Mouse (Mus musculus) midbrain, embryonic 13.5 days (tissue): ENCODE measurements around the gene Sh3rf3. TPM values are rescaled to one million over a fixed set of nuclear protein-coding genes. Genes with fewer than 3 reads are reported as not detected.
A peak's percentile ranks its signal among the peaks of the same experiment; 100 is the strongest.

Experiments used
- ATAC-seq: fragments of 200-750 bp; cut with Nextera tagmentation; 2 replicates; pipeline ENCODE4 v1.8.0; 2017; ENCODE audit warnings: mild to moderate bottlenecking, moderate TSS enrichment, moderate library complexity
- H3K27ac ChIP-seq: fragments of 300-500 bp; sonication (generic); 2 replicates; pipeline ENCODE4 v1.5.1; 2015; ENCODE audit warnings: inconsistent platforms, mild to moderate bottlenecking, moderate library complexity
- H3K27me3 ChIP-seq: fragments of 300-500 bp; sonication (generic); 2 replicates; pipeline ENCODE4 v1.6.1; 2015; ENCODE audit warnings: mild to moderate bottlenecking, inconsistent platforms
- H3K36me3 ChIP-seq: fragments of 300-500 bp; sonication (generic); 2 replicates; pipeline ENCODE4 v1.6.1; 2015; ENCODE audit warnings: mild to moderate bottlenecking, inconsistent platforms
- H3K4me1 ChIP-seq: fragments of 300-500 bp; sonication (generic); replicated peaks from 2 replicates; pipeline ENCODE4 v1.6.1; 2015; ENCODE audit warnings: inconsistent platforms
- H3K4me2 ChIP-seq: fragments of 300-500 bp; sonication (generic); replicated peaks from 2 replicates; pipeline ENCODE4 v1.6.1; 2015; ENCODE audit warnings: moderate library complexity, mild to moderate bottlenecking, inconsistent platforms
- H3K4me3 ChIP-seq: fragments of 300-500 bp; sonication (generic); replicated peaks from 2 replicates; pipeline ENCODE4 v1.5.1; 2015; ENCODE audit warnings: mild to moderate bottlenecking, inconsistent platforms
- H3K9ac ChIP-seq: fragments of 300-500 bp; sonication (generic); replicated peaks from 2 replicates; pipeline ENCODE4 v1.6.1; 2015; ENCODE audit warnings: mild to moderate bottlenecking, inconsistent platforms
- H3K9me3 ChIP-seq: fragments of 300-500 bp; sonication (generic); 2 replicates; pipeline ENCODE4 v1.6.1; 2016; ENCODE audit warnings: mild to moderate bottlenecking, inconsistent platforms
- WGBS: fragments of 180-500 bp; shearing (Covaris S2); methylation state at CpG from one replicate; pipeline ENCODE4 v1.1.7; 2015; 5-methylcytosine and 5-hydroxymethylcytosine counted together
- polyA plus RNA-seq: library from polyadenylated mRNA; unstranded; fragments of >200 nt; fragmentation: Nextera tagmentation; extraction: Ambion mirVana; gene quantifications from 2 replicates; pipeline ENCODE4 v1.2.1, GENCODE M21; 2015

Sh3rf3 gene
- 1.6 and 2.1 TPM in 2 replicates for polyA plus RNA-seq

DNA sequence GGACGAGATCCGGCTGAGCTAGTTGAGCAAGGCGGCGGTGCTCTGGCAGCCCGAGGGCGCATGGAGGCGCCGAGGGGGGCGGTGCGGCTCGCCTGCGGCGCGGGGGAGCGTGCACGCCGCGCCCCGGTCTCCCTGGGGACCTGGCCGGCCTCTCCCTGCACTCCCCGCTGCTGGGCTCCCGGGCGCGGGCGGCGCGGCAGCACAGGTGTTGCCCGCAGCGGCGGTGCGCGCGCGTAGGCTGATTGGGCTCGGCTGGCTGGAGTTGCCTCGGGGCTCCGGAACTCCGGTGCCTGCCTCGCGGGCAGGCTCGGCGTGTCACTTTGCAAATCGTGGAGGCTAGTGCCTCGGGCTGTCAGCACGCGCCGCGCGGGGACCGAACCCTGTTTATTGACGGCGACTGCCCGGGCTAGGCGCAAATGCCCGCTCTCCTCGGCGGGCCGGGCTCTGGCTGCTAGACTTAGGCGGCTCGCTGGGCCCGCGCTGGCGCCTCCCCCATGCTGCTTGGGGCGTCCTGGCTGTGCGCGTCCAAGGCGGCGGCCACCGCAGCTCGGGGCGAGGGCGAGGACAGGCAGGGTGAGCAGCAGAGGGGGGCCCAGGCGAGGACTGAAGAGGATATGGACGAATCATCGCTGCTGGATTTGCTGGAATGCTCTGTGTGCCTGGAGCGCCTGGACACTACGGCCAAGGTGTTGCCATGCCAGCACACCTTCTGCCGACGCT, at the start of gene Sh3rf3:
TSS of gene Sh3rf3 (plus strand) at position 279 of the 720 bp plus-strand sequence.
- H3K9ac ChIP-seq, result peak within 1 kb of the TSS; percentile 72
- H3K4me3 ChIP-seq, result peak within 1 kb of the TSS; percentile 67
- H3K4me1 ChIP-seq, result peaks cover 21% of the 10 kb centered on the region

DNA sequence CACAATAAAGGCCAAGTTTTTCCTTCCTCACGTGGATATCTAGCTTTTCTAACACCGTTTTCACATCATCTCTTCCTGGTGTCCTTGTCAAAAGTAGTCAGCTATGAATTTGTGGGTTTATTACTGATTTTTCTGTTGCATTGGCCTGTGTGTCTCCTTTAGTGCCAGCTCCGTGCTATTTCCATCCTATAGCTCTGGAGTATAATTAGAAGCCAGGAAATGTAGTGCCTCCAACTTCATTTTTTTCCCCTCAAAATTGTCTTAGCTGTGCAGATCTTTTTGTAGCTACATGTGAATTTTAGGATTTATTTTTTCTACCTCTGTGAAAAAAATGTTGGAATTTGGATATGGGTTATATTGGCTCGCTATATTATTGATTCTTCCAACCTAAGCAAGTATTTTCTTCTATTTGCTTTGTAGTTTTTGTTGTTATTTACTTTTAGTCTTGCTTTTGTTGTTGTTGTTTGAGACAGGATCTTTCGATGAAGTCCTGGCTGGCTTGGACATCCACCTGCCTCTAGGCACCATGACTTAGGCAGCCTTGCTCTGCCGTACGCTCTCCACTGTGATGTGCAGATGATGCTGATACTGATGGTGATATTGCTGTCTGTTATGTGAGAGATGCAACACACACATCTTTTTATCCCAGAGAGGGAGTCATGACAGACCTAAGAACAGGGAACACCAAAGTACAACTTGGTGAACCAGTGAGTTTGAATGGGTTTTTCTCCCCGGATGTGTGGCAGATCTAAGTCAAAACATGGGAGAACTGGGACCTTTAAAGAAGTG, 24.5 kb upstream of the Sh3rf3 start:
- no peak for ATAC-seq
- Histone ChIP-seq H3K27ac (no peak overlapping the region), H3K4me3 (no peak overlapping the region), H3K36me3 (no peaks in the 10 kb centered on the region), H3K4me2 (no peak overlapping the region), H3K4me1 (no peaks in the 10 kb centered on the region), H3K27me3 (no peaks in the 10 kb centered on the region), H3K9me3 (no peaks in the 10 kb centered on the region), H3K9ac (no peak overlapping the region)
- 89% methylated on average over 8 of the region's 8 CpGs for WGBS

More for the DNA sequence above, at the start of gene Sh3rf3:
- Histone ChIP-seq H3K27ac (no peak within 1 kb of the TSS), H3K27me3 (peaks cover 45% of the 10 kb centered on the region), H3K36me3 (no peaks in the 10 kb centered on the region), H3K9me3 (no peaks in the 10 kb centered on the region), H3K4me2 (peak within 1 kb of the TSS; percentile 100)
- ATAC-seq, result peak; percentile 62
- WGBS, result under 1% methylated on average over 79 of the region's 79 CpGs

GRCm38 (mm10) chr10:58797555-58797954, 15.6 kb upstream of the Sh3rf3 start:
- Histone ChIP-seq H3K4me1 (no peaks in the 10 kb centered on the region), H3K9me3 (no peaks in the 10 kb centered on the region), H3K27ac (no peak overlapping the region), H3K36me3 (no peaks in the 10 kb centered on the region), H3K4me3 (no peak overlapping the region), H3K4me2 (no peak overlapping the region), H3K27me3 (no peaks in the 10 kb centered on the region), H3K9ac (no peak overlapping the region)
- ATAC-seq, result no peak
- 92% methylated on average over 8 of the region's 8 CpGs for WGBS

DNA sequence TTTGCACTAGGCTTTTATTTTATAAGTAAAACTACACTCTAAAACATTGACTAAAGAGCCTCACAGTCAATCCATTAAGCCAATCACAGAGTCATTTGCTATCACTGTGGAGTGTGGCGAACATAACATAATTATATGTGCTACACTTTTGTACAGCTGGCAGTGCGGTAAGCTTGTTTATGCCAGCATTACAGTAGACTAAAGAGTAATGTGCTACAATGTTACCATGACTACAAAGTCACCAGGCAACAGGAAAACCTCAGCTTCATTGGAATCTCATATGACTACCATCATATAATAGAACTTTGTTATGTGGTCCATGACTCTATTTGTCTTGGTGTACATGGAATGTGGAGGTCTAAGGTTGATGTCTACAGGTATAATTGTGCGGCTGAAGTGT, 15.0 kb upstream of the Sh3rf3 start:
- Histone ChIP-seq H3K4me3 (no peak overlapping the region), H3K27ac (no peak overlapping the region), H3K4me1 (no peaks in the 10 kb centered on the region), H3K4me2 (no peak overlapping the region), H3K36me3 (no peaks in the 10 kb centered on the region), H3K27me3 (no peaks in the 10 kb centered on the region), H3K9ac (no peak overlapping the region), H3K9me3 (no peaks in the 10 kb centered on the region)
- ATAC-seq, result no peak
- 91% methylated on average over 3 of the region's 3 CpGs for WGBS

- Histone ChIP-seq H3K27ac (0 out of 2 replicates have a peak overlapping the region, but pooled peaks have one; percentile 3), H3K4me1 (no peaks in the 10 kb centered on the region), H3K9me3 (no peaks in the 10 kb centered on the region), H3K4me2 (peak overlapping the region; percentile 17), H3K9ac (no peak overlapping the region), H3K27me3 (peaks cover 4% of the 10 kb centered on the region; the same call in 1 of the 2 replicates), H3K36me3 (no peaks in the 10 kb centered on the region), H3K4me3 (no peak overlapping the region)
- WGBS, result 51% methylated on average over 21 of the region's 21 CpGs
- peak; percentile 70; the same call in 1 of the 2 replicates for ATAC-seq
Observed at GRCm38 (mm10) chr10:58800996-58801433, 12.1 kb upstream of the Sh3rf3 start.

DNA sequence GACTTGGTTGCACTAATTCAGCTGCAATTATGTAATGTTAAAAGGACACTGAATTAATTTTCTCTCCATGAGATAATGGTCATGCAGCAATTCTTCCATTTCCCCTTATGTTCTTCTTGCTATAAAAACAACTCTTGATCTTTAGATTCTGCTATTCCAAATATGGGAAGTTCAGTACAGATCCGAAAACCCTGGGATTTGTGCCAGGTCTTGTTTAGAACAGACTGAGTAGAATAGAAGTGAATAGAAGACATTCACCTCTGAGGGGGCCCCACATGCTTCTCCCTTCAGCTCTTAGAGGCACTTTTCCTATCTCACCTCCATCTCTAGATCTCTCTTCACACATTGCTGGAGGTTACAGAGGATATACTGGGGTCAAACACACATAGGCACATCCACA, 10.8 kb upstream of the Sh3rf3 start:
- 86% methylated on average over 1 of the region's 1 CpGs for WGBS
- no peaks in the 10 kb centered on the region for H3K4me1 ChIP-seq
- ATAC-seq, result no peak
- no peaks in the 10 kb centered on the region for H3K36me3 ChIP-seq
- H3K4me2 ChIP-seq, result no peak overlapping the region
- peaks cover 4% of the 10 kb centered on the region; the same call in 1 of the 2 replicates for H3K27me3 ChIP-seq
- no peak overlapping the region for H3K4me3 ChIP-seq
- H3K27ac ChIP-seq, result no peak overlapping the region
- H3K9me3 ChIP-seq, result no peaks in the 10 kb centered on the region
- H3K9ac ChIP-seq, result no peak overlapping the region

- H3K27me3 ChIP-seq, result peaks cover 21% of the 10 kb centered on the region
- no peaks in the 10 kb centered on the region for H3K36me3 ChIP-seq
- H3K9me3 ChIP-seq, result no peaks in the 10 kb centered on the region
- no peak overlapping the region for H3K9ac ChIP-seq
- H3K4me3 ChIP-seq, result no peak overlapping the region
- no peak overlapping the region for H3K4me2 ChIP-seq
- no peak for ATAC-seq
- 71% methylated on average over 3 of the region's 3 CpGs for WGBS
- no peak overlapping the region for H3K27ac ChIP-seq
- peaks cover 6% of the 10 kb centered on the region for H3K4me1 ChIP-seq
Observed at GRCm38 (mm10) chr10:58807956-58808355, 5.2 kb upstream of the Sh3rf3 start.

- no peak overlapping the region for H3K9ac ChIP-seq
- H3K4me1 ChIP-seq, result peaks cover 21% of the 10 kb centered on the region
- ATAC-seq, result no peak
- H3K4me2 ChIP-seq, result no peak overlapping the region
- H3K9me3 ChIP-seq, result no peaks in the 10 kb centered on the region
- H3K27ac ChIP-seq, result no peak overlapping the region
- WGBS, result 86% methylated on average over 5 of the region's 5 CpGs
- H3K36me3 ChIP-seq, result no peaks in the 10 kb centered on the region
- H3K27me3 ChIP-seq, result peaks cover 41% of the 10 kb centered on the region
- H3K4me3 ChIP-seq, result no peak overlapping the region
Observed at GRCm38 (mm10) chr10:58810181-58810580, 3.0 kb upstream of the Sh3rf3 start.

DNA sequence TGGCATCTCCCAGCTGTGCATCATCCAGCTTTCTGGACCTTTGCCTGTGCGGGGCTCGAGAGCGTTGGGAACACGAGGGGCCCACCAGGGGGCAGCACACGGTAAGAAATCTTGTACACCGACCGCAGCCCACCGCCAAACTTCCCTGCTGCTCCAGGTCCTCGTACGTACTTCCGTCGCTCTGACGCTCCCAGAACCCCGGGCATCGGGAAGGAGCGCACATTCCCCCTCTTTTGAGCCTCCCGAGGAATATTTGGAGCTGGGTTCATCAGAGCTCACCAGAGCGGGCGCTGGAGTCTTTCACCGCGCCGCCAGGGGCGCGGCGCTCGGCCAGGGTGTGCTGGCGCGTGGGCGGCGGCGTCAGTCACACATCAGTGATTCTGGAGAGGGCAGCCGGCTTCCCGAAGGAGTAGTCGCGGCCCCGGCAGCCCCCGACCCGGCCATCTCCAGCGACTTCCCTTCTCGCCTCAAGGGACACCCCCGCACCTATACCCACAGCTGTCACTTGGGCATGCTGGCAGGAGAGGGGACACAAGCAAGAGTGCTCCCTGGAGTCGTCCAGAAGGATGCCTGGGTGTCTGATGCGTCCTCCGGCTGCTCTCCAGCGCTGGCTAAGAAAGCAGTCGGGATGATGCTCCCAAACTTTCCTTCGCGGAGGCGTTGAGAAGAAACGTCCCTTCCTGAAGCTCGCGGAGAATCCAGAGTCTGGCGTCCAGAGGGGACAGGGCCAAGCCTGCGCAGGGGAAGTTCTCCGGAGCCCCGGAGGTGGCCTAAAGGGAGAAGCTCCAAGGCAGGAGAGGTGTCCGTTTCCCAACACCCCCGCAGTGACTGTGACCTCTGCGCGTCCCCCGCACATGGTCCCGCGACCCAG, 714 bp upstream of the Sh3rf3 start:
- WGBS, result under 1% methylated on average over 63 of the region's 63 CpGs
- Histone ChIP-seq H3K4me1 (peaks cover 21% of the 10 kb centered on the region), H3K36me3 (no peaks in the 10 kb centered on the region), H3K9ac (peak overlapping the region; percentile 72), H3K27ac (no peak overlapping the region), H3K27me3 (peaks cover 45% of the 10 kb centered on the region), H3K4me2 (peak overlapping the region; percentile 100), H3K9me3 (no peaks in the 10 kb centered on the region), H3K4me3 (peak overlapping the region; percentile 67)
- ATAC-seq, result peak; percentile 90

- H3K36me3 ChIP-seq, result no peaks in the 10 kb centered on the region
- 2% methylated on average over 35 of the region's 35 CpGs for WGBS
Observed at GRCm38 (mm10) chr10:58813801-58814191, 637 bp downstream of the Sh3rf3 start.

DNA sequence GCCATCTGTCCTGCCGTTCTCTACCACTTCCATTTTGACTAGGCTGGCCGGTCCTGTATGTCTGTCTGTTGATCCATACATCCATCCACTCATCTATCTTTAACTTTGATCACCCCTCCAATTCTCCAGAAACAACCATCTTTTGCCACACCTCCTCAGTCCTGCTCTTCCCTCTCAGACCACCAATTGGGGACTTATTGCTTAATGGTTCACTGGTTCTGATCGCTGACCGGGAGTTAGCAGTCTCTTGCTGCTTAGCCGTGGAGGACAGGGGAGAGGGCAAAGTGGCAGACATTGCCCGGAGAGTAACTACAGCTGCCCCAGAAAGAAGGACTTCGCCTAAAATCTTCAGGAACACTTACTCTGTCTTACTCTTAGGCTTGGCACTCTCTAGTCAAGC, 1.3 kb downstream of the Sh3rf3 start:
- Histone ChIP-seq H3K4me3 (peak overlapping the region; percentile 67), H3K9me3 (no peaks in the 10 kb centered on the region), H3K27ac (no peak overlapping the region), H3K27me3 (peaks cover 42% of the 10 kb centered on the region), H3K9ac (no peak overlapping the region), H3K4me1 (peaks cover 21% of the 10 kb centered on the region), H3K36me3 (no peaks in the 10 kb centered on the region), H3K4me2 (peak overlapping the region; percentile 100)
- WGBS, result 37% methylated on average over 7 of the region's 7 CpGs
- ATAC-seq, result no peak

More at GRCm38 (mm10) chr10:58813801-58814191, 637 bp downstream of the Sh3rf3 start:
- H3K4me1 ChIP-seq, result peaks cover 21% of the 10 kb centered on the region
- H3K9ac ChIP-seq, result peak overlapping the region; percentile 72
- H3K4me2 ChIP-seq, result peak overlapping the region; percentile 100
- H3K4me3 ChIP-seq, result peak overlapping the region; percentile 67
- H3K9me3 ChIP-seq, result no peaks in the 10 kb centered on the region
- no peak overlapping the region for H3K27ac ChIP-seq
- ATAC-seq, result peak; percentile 22
- H3K27me3 ChIP-seq, result peaks cover 42% of the 10 kb centered on the region
